Mouse (Mus musculus): ENCODE results near the gene Lysmd4.

Gene Lysmd4

GRCm38 (mm10) chr7:67222220-67222862, at the start of gene Lysmd4:
Gene Lysmd4, plus strand, starts transcription at chr7:67222544.
- DNase-seq: peak; percentile 92

- DNase-seq: no peak
These were observed 48.7 kb upstream of the Lysmd4 start for GRCm38 (mm10) chr7:67173522-67174195.

GRCm38 (mm10) chr7:67183786-67184185, 38.6 kb upstream of the Lysmd4 start:
- DNase-seq: no peak

- DNase-seq: peak; percentile 72
These were observed 22.9 kb upstream of the Lysmd4 start for GRCm38 (mm10) chr7:67199412-67199811.

GRCm38 (mm10) chr7:67203625-67204024, 18.7 kb upstream of the Lysmd4 start:
- DNase-seq: no peak

GRCm38 (mm10) chr7:67205734-67206425, 16.5 kb upstream of the Lysmd4 start:
- DNase-seq: no peak

GRCm38 (mm10) chr7:67206496-67206895, 15.8 kb upstream of the Lysmd4 start:
- no peak for DNase-seq

GRCm38 (mm10) chr7:67207701-67208100, 14.6 kb upstream of the Lysmd4 start:
- DNase-seq: no peak

- no peak for DNase-seq
These were observed 14.0 kb upstream of the Lysmd4 start for GRCm38 (mm10) chr7:67208317-67208716.

- DNase-seq: no peak
These were observed 12.1 kb upstream of the Lysmd4 start for GRCm38 (mm10) chr7:67210004-67210833.

- DNase-seq: no peak
These were observed 11.0 kb upstream of the Lysmd4 start for GRCm38 (mm10) chr7:67211341-67211740.

- no peak for DNase-seq
These were observed 10.4 kb upstream of the Lysmd4 start for GRCm38 (mm10) chr7:67211971-67212370.

- no peak for DNase-seq
These were observed 8.8 kb upstream of the Lysmd4 start for GRCm38 (mm10) chr7:67213589-67213988.

- DNase-seq: no peak
These were observed 6.0 kb upstream of the Lysmd4 start for GRCm38 (mm10) chr7:67216351-67216750.

GRCm38 (mm10) chr7:67217025-67217424, 5.3 kb upstream of the Lysmd4 start:
- peak; percentile 63 for DNase-seq

- DNase-seq: no peak
These were observed 3.7 kb downstream of the Lysmd4 start for GRCm38 (mm10) chr7:67225943-67226625.

- DNase-seq: no peak
These were observed 5.2 kb downstream of the Lysmd4 start for GRCm38 (mm10) chr7:67227538-67227937.

- no peak for DNase-seq
These were observed 6.0 kb downstream of the Lysmd4 start for GRCm38 (mm10) chr7:67228390-67228789.

GRCm38 (mm10) chr7:67228891-67229602, 6.7 kb downstream of the Lysmd4 start:
- DNase-seq: peak; percentile 48

GRCm38 (mm10) chr7:67229701-67230100, 7.4 kb downstream of the Lysmd4 start:
- no peak for DNase-seq

GRCm38 (mm10) chr7:67230221-67230620, 7.9 kb downstream of the Lysmd4 start:
- no peak for DNase-seq

GRCm38 (mm10) chr7:67230640-67231140, 8.3 kb downstream of the Lysmd4 start:
- DNase-seq: no peak
